7 mouse cellular contexts compared by ENCODE assay signal in the genomic region with DNA sequence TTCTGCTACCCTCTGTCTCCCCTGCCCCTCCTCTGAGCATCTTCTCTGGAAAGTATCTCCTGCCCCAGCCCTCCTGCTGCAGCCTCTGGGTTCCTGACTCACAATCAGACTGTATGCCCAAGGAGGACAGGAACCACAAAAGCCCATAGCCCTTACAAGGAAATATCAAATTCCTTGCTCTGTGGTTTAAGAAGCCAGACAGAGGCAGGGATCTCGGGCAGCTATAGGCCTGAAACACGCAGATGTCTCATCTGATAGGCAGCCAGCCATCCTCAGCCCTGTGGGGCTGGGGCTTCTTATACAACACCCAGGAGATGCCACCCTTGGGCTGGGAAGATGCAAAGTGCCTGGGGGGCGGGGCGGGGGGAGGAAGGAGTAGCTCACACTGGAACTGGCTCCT. TPM values are rescaled to one million over a fixed set of nuclear protein-coding genes. Genes with fewer than 3 reads are reported as not detected.
DNase-seq lines count a peak whose midpoint lies in the region; ATAC-seq lines count a peak whose summit lies in the region.

No protein-coding gene starts in this region.

- H3K4me3 ChIP-seq in lung, embryonic 15.5 days: peak overlapping the region; percentile 55; the same call in 1 of the 2 replicates
- H3K4me3 ChIP-seq in embryonic facial prominence, embryonic 15.5 days (replicated peaks): peak overlapping the region; percentile 56
- no peak overlapping the region for H3K4me3 ChIP-seq in hindbrain, embryonic 16.5 days (ENCODE audit: low read length)
- H3K4me3 ChIP-seq in neural tube, embryonic 15.5 days (replicated peaks): no peak overlapping the region

- H3K4me2 ChIP-seq in lung, embryonic 15.5 days: peak overlapping the region; percentile 71
- peak overlapping the region; percentile 72 for H3K4me2 ChIP-seq in embryonic facial prominence, embryonic 15.5 days (replicated peaks)
- peak overlapping the region; percentile 61; the same call in 1 of the 2 replicates for H3K4me2 ChIP-seq in hindbrain, embryonic 16.5 days (ENCODE audit: low read length)
- H3K4me2 ChIP-seq in neural tube, embryonic 15.5 days: peak overlapping the region; percentile 67

- no peak for ATAC-seq in lung, embryonic 15.5 days (ENCODE audit: borderline replicate concordance, extremely low read depth, low FRiP score, low TSS enrichment)
- ATAC-seq in embryonic facial prominence, embryonic 15.5 days (ENCODE audit: insufficient number of reproducible peaks, low FRiP score, low TSS enrichment, low read depth): no peak
- no peak for ATAC-seq in hindbrain, embryonic 16.5 days
- no peak for ATAC-seq in neural tube, embryonic 15.5 days (ENCODE audit: low FRiP score)

- 76% methylated on average over 4 of the region's 4 CpGs for WGBS in lung, embryonic 15.5 days
- whole genome bisulfite sequencing in embryonic facial prominence, embryonic 15.5 days: 58% methylated on average over 4 of the region's 4 CpGs
- WGBS in hindbrain, embryonic 16.5 days: 83% methylated on average over 4 of the region's 4 CpGs
- 88% methylated on average over 4 of the region's 4 CpGs for WGBS in neural tube, embryonic 15.5 days

- peak overlapping the region; percentile 98 for H3K27ac ChIP-seq in lung, embryonic 15.5 days
- H3K27ac ChIP-seq in embryonic facial prominence, embryonic 15.5 days (replicated peaks): peak overlapping the region; percentile 98
- peak overlapping the region; percentile 97; the same call in 1 of the 2 replicates for H3K27ac ChIP-seq in hindbrain, embryonic 16.5 days (ENCODE audit: low read depth, low read length)
- peak overlapping the region; percentile 99; the same call in 1 of the 2 replicates for H3K27ac ChIP-seq in neural tube, embryonic 15.5 days (replicated peaks)

- DNase-seq in lung, postnatal 36 days: no peak
- no peak for DNase-seq in urinary bladder, adult 18-20 months (ENCODE audit: low spot score in 2 of 2)
- DNase-seq in urinary bladder, postnatal 10 days (ENCODE audit: low spot score): no peak

- no peak overlapping the region for H3K9ac ChIP-seq in lung, embryonic 15.5 days
- no peak overlapping the region for H3K9ac ChIP-seq in embryonic facial prominence, embryonic 15.5 days
- H3K9ac ChIP-seq in hindbrain, embryonic 16.5 days (ENCODE audit: low read depth, low read length): no peak overlapping the region
- no peak overlapping the region for H3K9ac ChIP-seq in neural tube, embryonic 15.5 days (replicated peaks)

- H3K36me3 ChIP-seq in lung, embryonic 15.5 days: no peaks in the 10 kb centered on the region
- no peaks in the 10 kb centered on the region for H3K36me3 ChIP-seq in embryonic facial prominence, embryonic 15.5 days
- no peaks in the 10 kb centered on the region for H3K36me3 ChIP-seq in hindbrain, embryonic 16.5 days (ENCODE audit: control insufficient read depth, insufficient read depth, low read length)
- no peaks in the 10 kb centered on the region for H3K36me3 ChIP-seq in neural tube, embryonic 15.5 days

- H3K9me3 ChIP-seq in lung, embryonic 15.5 days: no peaks in the 10 kb centered on the region
- H3K9me3 ChIP-seq in embryonic facial prominence, embryonic 15.5 days (replicated peaks): no peaks in the 10 kb centered on the region
- no peaks in the 10 kb centered on the region for H3K9me3 ChIP-seq in hindbrain, embryonic 16.5 days (ENCODE audit: control insufficient read depth, low read length)
- no peaks in the 10 kb centered on the region for H3K9me3 ChIP-seq in neural tube, embryonic 15.5 days (replicated peaks)

- H3K4me1 ChIP-seq in lung, embryonic 15.5 days: peaks cover 43% of the 10 kb centered on the region
- H3K4me1 ChIP-seq in embryonic facial prominence, embryonic 15.5 days: peaks cover 53% of the 10 kb centered on the region
- H3K4me1 ChIP-seq in hindbrain, embryonic 16.5 days (ENCODE audit: control insufficient read depth, insufficient read depth, low read depth, low read length): peaks cover 23% of the 10 kb centered on the region
- H3K4me1 ChIP-seq in neural tube, embryonic 15.5 days: peaks cover 41% of the 10 kb centered on the region

- no peaks in the 10 kb centered on the region for H3K27me3 ChIP-seq in lung, embryonic 15.5 days
- H3K27me3 ChIP-seq in embryonic facial prominence, embryonic 15.5 days: no peaks in the 10 kb centered on the region
- H3K27me3 ChIP-seq in hindbrain, embryonic 16.5 days (replicated peaks; ENCODE audit: control insufficient read depth, insufficient read depth, low read length): no peaks in the 10 kb centered on the region
- no peaks in the 10 kb centered on the region for H3K27me3 ChIP-seq in neural tube, embryonic 15.5 days (replicated peaks)

RNA-seq across cellular contexts. Expression of a gene that starts 1.0 kb away (rescaled TPM):
- polyA plus RNA-seq in lung, embryonic 15.5 days (2015; fragmentation: Nextera tagmentation; extraction: Ambion mirVana): 0.68 and 1.0 TPM in 2 replicates
- polyA plus RNA-seq in embryonic facial prominence, embryonic 15.5 days (2015; fragmentation: Nextera tagmentation; extraction: Ambion mirVana): 1.8 and 3.2 TPM in 2 replicates
- 0.19 and 0.99 TPM in 2 replicates for polyA plus RNA-seq in hindbrain, embryonic 16.5 days (2015; fragmentation: Nextera tagmentation; extraction: Ambion mirVana)
- 0.31 and 0.83 TPM in 2 replicates for polyA plus RNA-seq in neural tube, embryonic 15.5 days (2015; fragmentation: Nextera tagmentation; extraction: Ambion mirVana)

Comparison
In these comparisons a context has a peak if more than half of its experiments do, and no peak if none do; other contexts are left out.
1. H3K4me3 ChIP-seq: peak in lung, embryonic 15.5 days (single experiment) and embryonic facial prominence, embryonic 15.5 days (single experiment); none in hindbrain, embryonic 16.5 days (single experiment) and neural tube, embryonic 15.5 days (single experiment).
2. Peak in every context shown above with its lines, with median percentiles within 50 percentile points of each other: H3K27ac ChIP-seq and H3K4me2 ChIP-seq.